Mouse (Mus musculus) myocyte (in vitro differentiated cells): Measurements from ENCODE around the gene Lrrc75a.

ENCODE experiments used
- E2F4 ChIP-seq: IDR thresholded peaks from one replicate; pipeline ENCODE4 v1.6.1; 2011; ENCODE audit warnings: mild to moderate bottlenecking, control low read depth, moderate library complexity; ENCODE audit not compliant: insufficient read depth
- POLR2A ChIP-seq: IDR thresholded peaks from one replicate; pipeline ENCODE4 v1.6.1; 2011; ENCODE audit warnings: low read depth, mild to moderate bottlenecking, control low read depth, moderate library complexity; ENCODE audit not compliant: insufficient read length

DNA sequence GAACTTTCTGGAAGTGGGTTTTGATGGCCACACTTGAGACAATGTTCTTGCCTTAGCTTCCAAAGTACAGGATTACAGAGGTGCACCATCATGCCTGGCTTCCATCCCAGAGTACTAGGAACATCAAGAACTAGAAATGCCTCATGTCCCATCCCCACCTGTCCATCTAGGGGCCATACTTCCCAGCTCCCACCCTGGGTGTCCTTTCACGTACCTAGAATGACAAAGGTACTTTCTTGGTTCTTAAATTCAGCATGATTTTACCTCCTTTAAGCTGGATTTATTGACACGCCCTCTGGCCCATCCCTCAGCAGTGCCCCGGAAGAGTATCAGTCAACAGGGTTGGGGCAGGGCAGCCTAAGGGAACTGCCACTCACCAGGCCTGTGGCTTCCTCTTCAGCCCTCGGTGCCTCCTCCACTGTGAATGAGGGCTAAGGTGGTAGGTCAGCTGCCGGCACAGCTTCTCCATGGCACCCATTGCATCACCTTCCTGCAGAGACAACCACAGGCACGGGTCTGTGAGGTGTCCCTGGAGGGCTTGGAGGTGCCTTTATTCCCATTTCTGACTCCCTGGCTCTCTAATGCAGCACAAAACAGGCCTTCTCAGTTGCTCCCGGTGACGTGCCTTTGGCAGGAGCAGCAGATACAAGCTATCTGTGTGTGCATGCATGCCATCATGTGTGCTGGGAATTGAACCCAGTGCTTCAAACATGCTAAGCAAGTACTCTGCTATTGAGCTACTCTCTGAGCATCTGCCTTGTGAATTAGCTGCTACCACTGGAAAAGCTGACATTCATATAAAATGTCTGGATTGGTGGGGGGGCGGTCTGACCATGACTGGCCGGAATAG, 39.3 kb downstream of the Lrrc75a start:
- TF ChIP-seq POLR2A (peak; percentile 17), E2F4 (no peak)
